Mouse (Mus musculus): ENCODE measurements around the gene Shisa3.

The Shisa3 gene

GRCm38 (mm10) chr5:67607804-67608673, at the start of gene Shisa3:
Gene Shisa3, plus strand, starts transcription at chr5:67607882.
- no peak for DNase-seq (ENCODE audit: low read depth, low spot score)

GRCm38 (mm10) chr5:67558644-67559043, 49.0 kb upstream of the Shisa3 start:
- DNase-seq (ENCODE audit: low read depth, low spot score), result peak; percentile 5

- DNase-seq (ENCODE audit: low read depth, low spot score), result no peak
Measured at GRCm38 (mm10) chr5:67559063-67559462, 48.6 kb upstream of the Shisa3 start.

GRCm38 (mm10) chr5:67572552-67573155, 35.0 kb upstream of the Shisa3 start:
- no peak for DNase-seq (ENCODE audit: low read depth, low spot score)

GRCm38 (mm10) chr5:67574039-67574438, 33.6 kb upstream of the Shisa3 start:
- no peak for DNase-seq (ENCODE audit: low read depth, low spot score)

- no peak for DNase-seq (ENCODE audit: low read depth, low spot score)
Measured at GRCm38 (mm10) chr5:67575705-67576104, 32.0 kb upstream of the Shisa3 start.

- peak; percentile 24 for DNase-seq (ENCODE audit: low read depth, low spot score)
Measured at GRCm38 (mm10) chr5:67579725-67580633, 27.7 kb upstream of the Shisa3 start.

- DNase-seq (ENCODE audit: low read depth, low spot score), result no peak
Measured at GRCm38 (mm10) chr5:67595070-67595469, 12.6 kb upstream of the Shisa3 start.

GRCm38 (mm10) chr5:67595629-67596028, 12.1 kb upstream of the Shisa3 start:
- no peak for DNase-seq (ENCODE audit: low read depth, low spot score)

- DNase-seq (ENCODE audit: low read depth, low spot score), result no peak
Measured at GRCm38 (mm10) chr5:67599935-67600334, 7.7 kb upstream of the Shisa3 start.

- no peak for DNase-seq (ENCODE audit: low read depth, low spot score)
Measured at GRCm38 (mm10) chr5:67605951-67606350, 1.7 kb upstream of the Shisa3 start.

- DNase-seq (ENCODE audit: low read depth, low spot score), result no peak
Measured at GRCm38 (mm10) chr5:67606916-67607803, 522 bp upstream of the Shisa3 start.

- no peak for DNase-seq (ENCODE audit: low read depth, low spot score)
Measured at GRCm38 (mm10) chr5:67608674-67609519, 1.2 kb downstream of the Shisa3 start.

GRCm38 (mm10) chr5:67609520-67609837, 1.8 kb downstream of the Shisa3 start:
- DNase-seq (ENCODE audit: low read depth, low spot score), result no peak

GRCm38 (mm10) chr5:67621230-67621629, 13.5 kb downstream of the Shisa3 start:
- no peak for DNase-seq (ENCODE audit: low read depth, low spot score)

- DNase-seq (ENCODE audit: low read depth, low spot score), result no peak
Measured at GRCm38 (mm10) chr5:67628180-67628940, 20.7 kb downstream of the Shisa3 start.

- no peak for DNase-seq (ENCODE audit: low read depth, low spot score)
Measured at GRCm38 (mm10) chr5:67629440-67629839, 21.8 kb downstream of the Shisa3 start.

GRCm38 (mm10) chr5:67629861-67630260, 22.2 kb downstream of the Shisa3 start:
- DNase-seq (ENCODE audit: low read depth, low spot score), result no peak

GRCm38 (mm10) chr5:67631261-67631660, 23.6 kb downstream of the Shisa3 start:
- no peak for DNase-seq (ENCODE audit: low read depth, low spot score)

All from brain, adult 2 months (tissue).